Mouse (Mus musculus) gastrocnemius, adult 2 months (tissue): ENCODE data around the gene Zic5. TPM values are rescaled to one million over a fixed set of nuclear protein-coding genes. Genes with fewer than 3 reads are reported as not detected.
A peak's percentile ranks its signal among the peaks of the same experiment; 100 is the strongest.

Experiments
- DNase-seq: peaks from one replicate; pipeline ENCODE4 v3.0.0; 2022
- H3K27ac ChIP-seq: fragments of 200-600 bp; 2 replicates; pipeline ENCODE4 v1.8.1; 2022; ENCODE audit warnings: mild to moderate bottlenecking
- H3K4me3 ChIP-seq: fragments of 200-600 bp; 2 replicates; pipeline ENCODE4 v1.8.1; 2022; ENCODE audit warnings: mild to moderate bottlenecking, moderate library complexity
- CTCF ChIP-seq: fragments of 200-600 bp; IDR thresholded peaks from 2 replicates; pipeline ENCODE4 v1.8.1; 2022; ENCODE audit warnings: antibody characterized with exemption, mild to moderate bottlenecking, moderate library complexity
- intact Hi-C: fragments of 180-260 bp; cut with DNase I; formaldehyde crosslinking; loops from one replicate; pipeline ENCODE4 v1.15.1; 2025
- total RNA-seq, 2 experiments: library from RNA; stranded (reverse); gene quantifications; 2 replicates each; pipeline ENCODE4 v1.2.3; 2021

The Zic5 gene
- total RNA-seq, 2 experiments from 2014 or later = not detected

- H3K4me3 ChIP-seq = no peak overlapping the region
- H3K27ac ChIP-seq = no peak overlapping the region
- TF ChIP-seq CTCF = no peak
- intact Hi-C loops = loop anchor here (10.0 kb wide), 1 partner anchor 252 kb away; no protein-coding TSS in a partner anchor
- no peak for DNase-seq
Observed at GRCm38 (mm10) chr14:122477261-122477671, 11.8 kb upstream of the Zic5 start.

DNA sequence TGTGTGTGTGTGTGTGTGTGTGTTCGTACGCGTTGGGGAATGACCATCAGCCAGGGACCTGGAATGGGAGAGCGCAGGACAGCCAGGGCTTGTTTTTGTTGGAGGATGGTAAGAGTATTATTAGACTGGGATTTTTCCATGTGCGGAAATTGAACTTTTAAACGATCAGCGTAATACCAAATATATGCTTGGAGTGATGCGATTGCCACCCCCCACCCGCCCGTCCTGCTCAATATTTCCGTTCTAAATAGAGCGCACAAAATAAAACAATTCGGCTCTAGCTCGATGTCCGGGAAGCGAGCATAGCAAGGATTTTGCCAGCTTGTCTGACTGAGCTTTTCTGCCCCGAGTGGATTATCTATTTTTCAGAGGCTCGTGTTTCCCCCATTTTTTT lies 11.3 kb upstream of the Zic5 start:
- intact Hi-C loops = loop anchor here (10.0 kb wide), 1 partner anchor 252 kb away; no protein-coding TSS in a partner anchor
- H3K27ac ChIP-seq = no peak overlapping the region
- H3K4me3 ChIP-seq = no peak overlapping the region
- DNase-seq = no peak
- TF ChIP-seq CTCF = no peak

GRCm38 (mm10) chr14:122476041-122476821 lies 10.8 kb upstream of the Zic5 start:
- Histone ChIP-seq H3K4me3 (peak overlapping the region; percentile 69), H3K27ac (no peak overlapping the region)
- peak; percentile 38 for DNase-seq
- TF ChIP-seq CTCF = no peak
- intact Hi-C loops = loop anchor here (10.0 kb wide), 1 partner anchor 251 kb away; no protein-coding TSS in a partner anchor

- DNase-seq = no peak
- H3K4me3 ChIP-seq = peak overlapping the region; percentile 69
- no peak overlapping the region for H3K27ac ChIP-seq
- TF ChIP-seq CTCF = no peak
- intact Hi-C loops = loop anchor here (10.0 kb wide), 1 partner anchor 251 kb away; no protein-coding TSS in a partner anchor
Observed at GRCm38 (mm10) chr14:122475557-122476040, 10.1 kb upstream of the Zic5 start.

GRCm38 (mm10) chr14:122474891-122475556 lies 9.5 kb upstream of the Zic5 start, which contains the start of gene Zic2:
TSS of gene Zic2 (plus strand) at chr14:122475435.
- intact Hi-C loops = loop anchor here (10.0 kb wide), 1 partner anchor 250 kb away; no protein-coding TSS in a partner anchor
- H3K27ac ChIP-seq = no peak within 1 kb of the TSS
- peak; percentile 51 for DNase-seq
- H3K4me3 ChIP-seq = peak within 1 kb of the TSS; percentile 69
- no peak for TF ChIP-seq CTCF

DNA sequence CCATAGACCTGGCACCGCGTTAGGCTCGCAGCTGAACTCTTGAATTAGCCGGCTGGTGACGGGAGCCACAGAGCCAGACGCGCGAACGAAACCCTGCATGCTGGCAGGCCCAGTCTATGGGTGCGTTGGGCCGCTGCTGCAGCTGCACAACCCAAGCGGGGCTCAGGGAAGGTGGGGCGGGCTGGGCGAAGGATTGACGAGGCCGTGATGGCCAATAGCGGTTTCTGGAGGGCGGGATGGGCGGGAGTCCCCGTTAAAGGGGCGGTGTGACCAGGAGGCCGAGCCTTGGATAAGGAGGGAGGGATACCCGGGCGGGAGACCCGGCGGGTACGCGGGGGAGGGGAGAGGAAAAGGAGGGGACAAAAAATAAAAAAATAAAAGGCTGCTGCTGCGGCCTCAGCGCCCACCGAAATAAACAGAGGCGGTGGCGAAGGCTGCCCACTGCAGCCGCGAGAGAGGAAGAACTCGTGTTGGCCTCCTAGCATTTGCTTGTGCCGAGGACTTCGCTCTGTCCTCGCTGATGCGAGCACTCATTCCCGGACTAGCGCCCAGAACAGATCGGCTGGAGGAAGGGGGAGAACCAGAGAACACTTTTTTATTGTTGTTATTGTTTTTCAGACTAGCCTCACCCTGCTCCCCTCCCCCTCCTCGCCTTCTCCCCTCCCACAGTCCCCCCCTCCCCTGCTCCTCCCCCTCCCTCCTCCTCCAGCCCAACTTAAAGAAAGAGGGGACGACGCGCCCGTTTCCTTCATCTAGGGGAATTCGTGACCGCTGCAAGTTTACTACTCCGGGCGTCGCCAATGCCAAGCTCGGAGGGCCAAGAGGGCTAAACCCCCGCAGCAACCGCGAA lies 8.8 kb upstream of the Zic5 start:
- intact Hi-C loops = loop anchor here (10.0 kb wide), 1 partner anchor 249 kb away; no protein-coding TSS in a partner anchor
- no peak for DNase-seq
- H3K4me3 ChIP-seq = peak overlapping the region; percentile 69
- no peak overlapping the region for H3K27ac ChIP-seq
- TF ChIP-seq CTCF = no peak

DNA sequence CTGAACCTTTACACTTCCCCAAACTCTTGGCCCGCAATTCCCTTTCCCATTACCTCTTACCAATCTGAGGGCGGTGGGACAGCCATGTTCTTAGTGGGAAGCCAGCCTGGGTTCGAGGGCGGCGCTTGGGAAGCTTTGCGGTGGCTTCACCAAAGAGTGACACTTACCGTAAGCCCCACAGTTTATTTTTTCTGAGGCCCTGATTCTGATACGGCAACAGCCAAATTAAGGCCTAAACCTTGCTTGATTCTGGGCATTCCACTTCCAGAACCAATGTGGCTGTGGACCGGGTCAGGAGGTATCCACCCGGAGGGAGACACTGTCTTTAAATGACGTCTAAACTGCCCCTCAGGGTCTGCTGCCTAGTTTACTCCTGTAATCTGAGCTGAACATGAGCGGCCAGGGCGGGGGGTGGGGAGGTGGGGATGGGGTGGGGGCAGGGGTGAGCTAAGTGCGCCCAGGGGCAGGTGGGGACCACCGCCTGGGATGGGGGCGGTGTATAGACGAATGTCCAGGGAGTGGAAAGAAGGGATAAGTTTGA lies 7.8 kb upstream of the Zic5 start:
- Histone ChIP-seq H3K27ac (no peak overlapping the region), H3K4me3 (no peak overlapping the region)
- DNase-seq = no peak
- TF ChIP-seq CTCF = no peak
- intact Hi-C loops = loop anchor here (10.0 kb wide), 1 partner anchor 248 kb away; no protein-coding TSS in a partner anchor

- no peak for DNase-seq
- intact Hi-C loops = loop anchor here (10.0 kb wide), 1 partner anchor 248 kb away; no protein-coding TSS in a partner anchor
- Histone ChIP-seq H3K4me3 (no peak overlapping the region), H3K27ac (no peak overlapping the region)
- TF ChIP-seq CTCF = no peak
Observed at GRCm38 (mm10) chr14:122472647-122473046, 7.2 kb upstream of the Zic5 start.

- DNase-seq = no peak
- no peak for TF ChIP-seq CTCF
- H3K27ac ChIP-seq = no peak overlapping the region
- intact Hi-C loops = loop anchor here (10.0 kb wide), 1 partner anchor 247 kb away; no protein-coding TSS in a partner anchor
- no peak overlapping the region for H3K4me3 ChIP-seq
Observed at GRCm38 (mm10) chr14:122472161-122472560, 6.7 kb upstream of the Zic5 start.

DNA sequence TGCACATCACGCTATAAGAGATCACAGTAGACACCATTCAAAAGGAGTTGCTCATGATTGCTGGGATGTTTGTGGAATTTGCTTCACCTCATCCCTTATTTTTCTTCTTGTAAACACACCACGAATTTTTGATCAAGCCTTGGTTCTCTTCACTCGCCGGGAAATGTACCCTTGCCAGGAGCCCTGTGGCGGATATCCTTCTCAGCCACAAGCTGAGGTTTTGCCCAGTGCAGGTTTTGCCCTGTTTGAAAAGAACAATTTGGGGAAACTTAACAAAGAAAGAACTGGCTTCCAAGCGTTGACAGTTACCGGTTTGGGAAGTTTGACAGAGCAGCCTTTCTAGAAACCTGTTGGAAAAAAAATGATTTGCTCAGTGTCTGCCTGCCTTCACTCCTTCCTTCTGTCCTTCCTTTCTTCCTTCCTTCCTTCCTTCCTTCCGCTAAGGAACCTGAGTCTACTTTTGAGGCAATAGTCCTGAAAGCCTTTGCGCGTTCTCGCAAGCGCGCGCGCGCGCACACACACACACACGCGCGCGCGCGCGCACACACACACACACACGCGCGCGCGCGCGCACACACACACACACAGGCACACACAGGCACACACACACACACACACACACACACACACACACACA lies 6.1 kb upstream of the Zic5 start:
- H3K27ac ChIP-seq = no peak overlapping the region
- no peak for DNase-seq
- no peak for TF ChIP-seq CTCF
- H3K4me3 ChIP-seq = no peak overlapping the region
- intact Hi-C loops = loop anchor here (10.0 kb wide), 1 partner anchor 247 kb away; no protein-coding TSS in a partner anchor
